Mouse (Mus musculus) MEL (cell line): ENCODE results near the gene Faap24. TPM values are rescaled to one million over a fixed set of nuclear protein-coding genes. Genes with fewer than 3 reads are reported as not detected.

ENCODE experiments used
- DNase-seq: peaks from one replicate; pipeline ENCODE4 v3.0.0; 2011; ENCODE audit warnings: low read depth, low spot score
- H3K27ac ChIP-seq: 2 replicates; pipeline ENCODE4 v1.5.1; 2012; ENCODE audit warnings: low read depth, mild to moderate bottlenecking, control low read depth, low read length, moderate library complexity; ENCODE audit not compliant: control insufficient read depth
- H3K27me3 ChIP-seq, 2 experiments: fragments of 150-350 bp in 1 of 2; sonication (generic) in 1 of 2; 2 replicates each; pipeline ENCODE4 v1.6.1; 2012; ENCODE audit warnings: low read length in 2 of 2, mild to moderate bottlenecking in 2 of 2, improper control_type of control experiment in 1 of 2, moderate library complexity in 1 of 2; ENCODE audit not compliant: insufficient read depth in 2 of 2, control insufficient read depth in 1 of 2
- H3K36me3 ChIP-seq, 2 experiments: 2 replicates each; pipeline ENCODE4 v1.6.1; 2012 to 2014; ENCODE audit warnings: low read length in 2 of 2, improper control_type of control experiment in 1 of 2, inconsistent platforms in 1 of 2, mild to moderate bottlenecking in 1 of 2; ENCODE audit not compliant: insufficient read depth in 2 of 2, control insufficient read depth in 1 of 2
- H3K4me1 ChIP-seq, 2 experiments: fragments of 150-350 bp in 1 of 2; sonication (generic) in 1 of 2; 2 replicates each; pipeline ENCODE4 v1.6.1; 2012; ENCODE audit warnings: low read length in 2 of 2, improper control_type of control experiment in 1 of 2, mild to moderate bottlenecking in 1 of 2; ENCODE audit not compliant: insufficient read depth in 2 of 2, control insufficient read depth in 1 of 2
- H3K4me3 ChIP-seq, 2 experiments: fragments of 150-350 bp in 1 of 2; sonication (generic) in 1 of 2; 2 replicates each; pipeline ENCODE4 v1.5.1; 2012; ENCODE audit warnings: low read depth in 2 of 2, low read length in 2 of 2, mild to moderate bottlenecking in 2 of 2, moderate library complexity in 2 of 2, control low read depth in 1 of 2, improper control_type of control experiment in 1 of 2; ENCODE audit not compliant: control insufficient read depth in 1 of 2, insufficient read depth in 1 of 2
- H3K79me2 ChIP-seq: 2 replicates; pipeline ENCODE4 v1.6.1; 2012; ENCODE audit warnings: mild to moderate bottlenecking, low read length, moderate library complexity; ENCODE audit not compliant: control insufficient read depth, poor library complexity, insufficient read depth
- H3K9ac ChIP-seq: 2 replicates; pipeline ENCODE4 v1.6.1; 2012; ENCODE audit warnings: low read depth, mild to moderate bottlenecking, control low read depth, low read length, moderate library complexity; ENCODE audit not compliant: control insufficient read depth, poor library complexity, severe bottlenecking
- H3K9me3 ChIP-seq: fragments of 150-350 bp; sonication (generic); replicated peaks from 2 replicates; pipeline ENCODE4 v1.6.1; 2012; ENCODE audit warnings: mild to moderate bottlenecking, low read length, improper control_type of control experiment, moderate library complexity; ENCODE audit not compliant: insufficient read depth
- CHD1 ChIP-seq: IDR thresholded peaks from 2 replicates; pipeline ENCODE4 v1.6.1; 2012; ENCODE audit warnings: low read depth, mild to moderate bottlenecking, inconsistent platforms, low read length, improper control_type of control experiment
- CTCF ChIP-seq, 3 experiments: IDR thresholded peaks in 2 of 3; conservative IDR thresholded peaks in 1 of 3; 2 replicates each; pipeline ENCODE4 v1.5.1; 2011 to 2012; ENCODE audit warnings: low read length in 3 of 3, low read depth in 2 of 3, mild to moderate bottlenecking in 2 of 3, improper control_type of control experiment in 1 of 3, inconsistent platforms in 1 of 3, mixed read lengths in 1 of 3, moderate library complexity in 1 of 3; ENCODE audit not compliant: control insufficient read depth in 1 of 3, insufficient read depth in 1 of 3, poor library complexity in 1 of 3, severe bottlenecking in 1 of 3
- E2F4 ChIP-seq: IDR thresholded peaks from 2 replicates; pipeline ENCODE4 v1.6.1; 2011; ENCODE audit warnings: low read depth, low read length, improper control_type of control experiment, borderline replicate concordance
- EP300 ChIP-seq, 2 experiments: IDR thresholded peaks; 2 replicates each; pipeline ENCODE4 v1.6.1; 2011; ENCODE audit warnings: improper control_type of control experiment in 2 of 2, low read length in 2 of 2, low read depth in 1 of 2, mild to moderate bottlenecking in 1 of 2
- ETS1 ChIP-seq: IDR thresholded peaks from 2 replicates; pipeline ENCODE4 v1.6.1; 2012; ENCODE audit warnings: low read depth, mild to moderate bottlenecking, inconsistent platforms, low read length, improper control_type of control experiment, moderate library complexity
- GATA1 ChIP-seq: IDR thresholded peaks from 2 replicates; pipeline ENCODE4 v1.6.1; 2011; ENCODE audit warnings: low read depth, low read length, improper control_type of control experiment
- HCFC1 ChIP-seq: IDR thresholded peaks from 2 replicates; pipeline ENCODE4 v1.6.1; 2012; ENCODE audit warnings: low read depth, mild to moderate bottlenecking, inconsistent platforms, low read length, improper control_type of control experiment, moderate library complexity
- JUND ChIP-seq: IDR thresholded peaks from 2 replicates; pipeline ENCODE4 v1.6.1; 2011; ENCODE audit warnings: low read depth, mild to moderate bottlenecking, improper control_type of control experiment, low read length
- MAFK ChIP-seq: IDR thresholded peaks from 2 replicates; pipeline ENCODE4 v1.6.1; 2011; ENCODE audit warnings: low read depth, mild to moderate bottlenecking, low read length, improper control_type of control experiment, borderline replicate concordance
- MAX ChIP-seq: IDR thresholded peaks from 2 replicates; pipeline ENCODE4 v1.6.1; 2011; ENCODE audit warnings: low read length, improper control_type of control experiment
- MXI1 ChIP-seq: IDR thresholded peaks from 2 replicates; pipeline ENCODE4 v1.6.1; 2011; ENCODE audit warnings: mild to moderate bottlenecking, low read depth, low read length, improper control_type of control experiment
- MYC ChIP-seq: IDR thresholded peaks from 2 replicates; pipeline ENCODE4 v1.6.1; 2011; ENCODE audit warnings: low read depth, mild to moderate bottlenecking, low read length, improper control_type of control experiment, moderate library complexity
- NELFE ChIP-seq: IDR thresholded peaks from 2 replicates; pipeline ENCODE4 v1.6.1; 2011; ENCODE audit warnings: low read depth, low read length, improper control_type of control experiment
- NRF1 ChIP-seq: IDR thresholded peaks from 2 replicates; pipeline ENCODE4 v1.6.1; 2014; ENCODE audit warnings: low read depth, mild to moderate bottlenecking, inconsistent platforms, low read length, improper control_type of control experiment, moderate library complexity; ENCODE audit not compliant: poor library complexity, insufficient read depth, severe bottlenecking
- POLR2A ChIP-seq, 2 experiments: IDR thresholded peaks; 2 replicates each; pipeline ENCODE4 v1.6.1; 2011 to 2012; ENCODE audit warnings: low read length in 2 of 2, mild to moderate bottlenecking in 2 of 2, control low read depth in 1 of 2, improper control_type of control experiment in 1 of 2, low read depth in 1 of 2, moderate library complexity in 1 of 2; ENCODE audit not compliant: control insufficient read depth in 1 of 2, insufficient read depth in 1 of 2, poor library complexity in 1 of 2
- SMC3 ChIP-seq: IDR thresholded peaks from 2 replicates; pipeline ENCODE4 v1.6.1; 2011; ENCODE audit warnings: low read depth, low read length, improper control_type of control experiment
- TBP ChIP-seq: IDR thresholded peaks from 2 replicates; pipeline ENCODE4 v1.8.0; 2011; ENCODE audit warnings: low read depth, low read length, improper control_type of control experiment
- TCF12 ChIP-seq: IDR thresholded peaks from 2 replicates; pipeline ENCODE4 v1.6.1; 2014; ENCODE audit warnings: low read depth, mild to moderate bottlenecking, inconsistent platforms, low read length, improper control_type of control experiment, moderate library complexity
- ZKSCAN1 ChIP-seq: IDR thresholded peaks from 2 replicates; pipeline ENCODE4 v1.6.1; 2012; ENCODE audit warnings: low read depth, mild to moderate bottlenecking, inconsistent platforms, low read length, improper control_type of control experiment, moderate library complexity
- polyA plus RNA-seq, 2 experiments: library from polyadenylated mRNA; stranded (reverse) in 1 of 2; unstranded in 1 of 2; fragments of >175 nt in 1 of 2; fragments of >200 nt in 1 of 2; gene quantifications; 2 replicates each; pipeline versions ENCODE4 v1.2.1 to v1.2.4; 2012; ENCODE audit warnings: low replicate concordance in 2 of 2, low read depth in 1 of 2; ENCODE audit not compliant: insufficient read length in 2 of 2, insufficient read depth in 1 of 2, missing spikeins in 1 of 2
- total RNA-seq: library from RNA; depleted of rRNA; stranded (reverse); fragments of 300-350 nt; gene quantifications from 2 replicates; pipeline ENCODE4 v1.2.3, GENCODE M21; 2012

Gene Faap24
- total and polyA plus RNA-seq, 3 experiments, result 15.3 to 26.7 TPM; not detected in 1

DNA sequence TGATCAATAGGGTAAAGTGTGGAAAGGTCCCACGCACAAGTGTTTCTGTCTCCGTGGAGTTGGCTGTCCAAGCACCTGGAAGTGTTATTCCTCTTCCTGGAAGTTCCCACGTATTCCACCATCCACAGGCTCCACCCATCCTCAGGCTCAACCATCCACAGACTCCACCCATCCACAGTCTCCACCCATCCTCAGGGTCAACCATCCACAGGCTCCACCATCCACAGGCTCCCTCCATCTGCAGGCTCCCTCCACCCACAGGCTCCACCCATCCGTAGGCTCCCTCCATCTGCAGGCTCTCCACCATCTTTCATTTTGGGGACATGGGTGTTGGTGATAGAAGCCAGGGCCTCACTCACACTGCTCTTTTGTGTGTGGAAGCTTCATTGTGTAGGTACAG, 4.5 kb upstream of the Faap24 start:
- H3K27ac ChIP-seq, result no peak overlapping the region
- peaks cover 8% of the 10 kb centered on the region for H3K79me2 ChIP-seq
- H3K27me3 ChIP-seq, result no peaks in the 10 kb centered on the region
- H3K4me1 ChIP-seq, result peaks cover 0 to 7% of the 10 kb centered on the region in 2 experiments; a peak in 1 of 4 replicates
- H3K9ac ChIP-seq, result no peak overlapping the region
- H3K4me3 ChIP-seq, result no peak overlapping the region
- H3K36me3 ChIP-seq, result peaks cover 0 to 3% of the 10 kb centered on the region in 2 experiments; a peak in 2 of 4 replicates
- no peak for TF ChIP-seq TBP
- TF ChIP-seq E2F4, result no peak
- no peak for TF ChIP-seq SMC3
- TF ChIP-seq ETS1, result no peak
- TF ChIP-seq MAFK, result no peak
- no peak for TF ChIP-seq JUND
- H3K9me3 ChIP-seq, result no peaks in the 10 kb centered on the region
- DNase-seq, result peak; percentile 18

DNA sequence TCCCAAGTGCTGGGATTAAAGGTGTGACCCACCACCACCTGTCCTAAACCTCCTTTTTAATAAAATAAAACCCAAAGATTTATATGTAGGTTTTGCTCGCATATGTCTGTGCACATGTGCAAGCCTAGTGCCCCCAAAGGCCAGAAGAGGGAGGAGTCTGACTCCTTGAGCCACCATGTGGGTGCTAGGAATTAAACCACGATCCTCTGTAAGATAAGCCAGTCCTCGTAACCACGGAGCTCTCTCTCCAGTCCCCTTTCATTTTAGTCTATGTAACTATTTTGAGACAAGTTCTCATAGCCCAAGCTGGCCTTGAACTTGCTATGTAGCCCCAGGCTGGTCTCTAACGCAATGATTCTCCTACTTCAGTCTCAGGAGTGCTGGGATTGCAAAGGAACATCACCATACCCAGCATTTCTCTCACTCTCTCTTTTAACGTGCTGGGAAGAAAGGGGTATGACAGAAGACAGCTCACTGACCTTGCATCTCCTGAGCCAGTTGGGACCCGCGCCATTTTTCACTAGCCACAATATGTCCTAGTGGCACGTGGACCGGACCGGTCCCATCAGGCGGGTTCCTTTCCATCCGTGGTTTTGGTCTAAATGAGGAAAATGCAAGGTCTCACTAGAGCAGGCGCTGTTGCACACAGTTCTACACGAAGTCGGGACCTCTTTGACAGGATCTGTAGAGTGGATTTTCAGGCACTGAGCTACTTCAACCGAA, 741 bp downstream of the Faap24 start:
- no peaks in the 10 kb centered on the region for H3K9me3 ChIP-seq
- peak overlapping the region; percentile 89 for H3K9ac ChIP-seq
- H3K27me3 ChIP-seq, result no peaks in the 10 kb centered on the region
- peak; percentile 71 for DNase-seq
- peaks cover 20% of the 10 kb centered on the region for H3K79me2 ChIP-seq
- H3K4me3 ChIP-seq, result peak overlapping the region; percentile 76 to 93
- peaks cover 6 to 9% of the 10 kb centered on the region in 2 experiments for H3K36me3 ChIP-seq
- no peak for TF ChIP-seq ZKSCAN1
- TF ChIP-seq TBP, result 0 out of 2 replicates have a peak, but pooled peaks have one; percentile 31
- peak; percentile 8 to 51; a peak in 1 of 4 replicates for TF ChIP-seq POLR2A (IDR thresholded peaks at IDR 0.05; ENCODE audit: control insufficient read depth in 1 of 2, insufficient read depth in 1 of 2, low read depth in 1 of 2, low read length in 2 of 2, poor library complexity in 1 of 2)
- TF ChIP-seq MAX, result peak; percentile 76; the same call in 1 of the 2 replicates
- TF ChIP-seq ETS1, result 0 out of 2 replicates have a peak, but pooled peaks have one; percentile 31
- peak in 1 of 3 experiments; percentile 4; a peak in 1 of 6 replicates for TF ChIP-seq CTCF (IDR thresholded peaks at IDR 0.05 in 2 of 3, conservative IDR thresholded peaks at IDR 0.05 in 1 of 3; ENCODE audit: control insufficient read depth in 1 of 3, insufficient read depth in 1 of 3, low read depth in 2 of 3, low read length in 3 of 3, poor library complexity in 1 of 3, severe bottlenecking in 1 of 3)
- peak; percentile 42; the same call in 1 of the 2 replicates for TF ChIP-seq NELFE
- no peak; the same call in 1 of the 2 replicates for TF ChIP-seq CHD1
- peak; percentile 91 for TF ChIP-seq MYC
- TF ChIP-seq NRF1, result peak; percentile 35; the same call in 1 of the 2 replicates
- TF ChIP-seq EP300 (IDR thresholded peaks at IDR 0.05; ENCODE audit: low read depth in 1 of 2, low read length in 2 of 2), result 0 out of 4 replicates have a peak, but pooled peaks of 1 of the 2 experiments have one; percentile 48
- TF ChIP-seq GATA1, result peak; percentile 69; the same call in 1 of the 2 replicates
- TF ChIP-seq HCFC1, result peak; percentile 50; the same call in 1 of the 2 replicates
- TF ChIP-seq TCF12, result 0 out of 2 replicates have a peak, but pooled peaks have one; percentile 20
- TF ChIP-seq SMC3, result no peak
- TF ChIP-seq MXI1, result peak; percentile 78
- TF ChIP-seq, all 39 proteins: peak for 13
- Histone ChIP-seq H3K4me1 (peaks cover 0 to 11% of the 10 kb centered on the region in 2 experiments; a peak in 1 of 4 replicates), H3K27ac (peak overlapping the region; percentile 87)
